Mouse (Mus musculus): Measurements from ENCODE around the gene Cracr2b. TPM values are rescaled to one million over a fixed set of nuclear protein-coding genes. Genes with fewer than 3 reads are reported as not detected.

The Cracr2b gene
- polyA plus RNA-seq, 1 experiment from 2014 or later, result 4.3 TPM

DNA sequence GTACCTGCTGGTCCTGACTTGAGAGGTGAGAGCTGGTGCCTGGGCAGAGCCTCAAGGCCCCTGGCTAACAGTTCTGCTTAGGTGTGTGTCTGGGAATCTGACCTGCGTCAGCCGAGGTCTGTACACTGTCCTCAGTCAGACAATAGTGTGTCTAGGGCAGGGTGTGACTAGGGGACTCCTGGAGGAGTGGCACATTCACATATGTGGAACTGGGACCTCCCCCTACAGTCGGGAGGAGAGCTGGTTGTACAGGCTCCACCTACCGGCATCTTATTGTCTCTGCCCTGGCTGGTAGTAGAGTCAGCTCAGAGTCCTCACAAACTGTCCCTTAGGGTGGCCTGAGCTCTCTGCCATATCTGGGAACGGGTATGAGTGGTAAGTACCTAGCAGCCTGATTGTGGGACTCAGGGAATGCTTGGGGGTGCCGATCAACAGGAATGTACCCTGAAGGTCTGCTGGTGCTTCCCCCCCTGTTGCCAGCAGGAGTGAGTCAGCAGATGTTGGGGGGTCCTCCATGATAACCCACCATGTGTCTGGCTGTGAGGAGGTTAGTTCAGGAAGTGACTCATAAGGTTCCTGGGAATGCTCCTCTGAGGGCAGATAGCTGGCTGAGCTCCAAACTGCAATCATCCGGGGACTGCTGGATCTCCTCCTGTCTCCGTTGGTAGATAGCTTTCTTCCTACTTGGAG, 7.8 kb downstream of the Cracr2b start:
- H3K9me3 ChIP-seq, result no peaks in the 10 kb centered on the region
- H3K27me3 ChIP-seq, result peaks cover 33% of the 10 kb centered on the region
- peak overlapping the region; percentile 60 for H3K4me3 ChIP-seq (replicated peaks)
- 21% methylated on average over 8 of the region's 8 CpGs for WGBS
- peaks cover 34% of the 10 kb centered on the region for H3K36me3 ChIP-seq (replicated peaks)
- ATAC-seq (ENCODE audit: low FRiP score), result peak; percentile 82
- H3K9ac ChIP-seq, result peak overlapping the region; percentile 71
- H3K27ac ChIP-seq, result peak overlapping the region; percentile 84
- peaks cover 46% of the 10 kb centered on the region for H3K4me1 ChIP-seq
- peak overlapping the region; percentile 65 for H3K4me2 ChIP-seq

- H3K4me2 ChIP-seq, result peak overlapping the region; percentile 65
- peaks cover 34% of the 10 kb centered on the region for H3K36me3 ChIP-seq (replicated peaks)
- peak overlapping the region; percentile 71; the same call in 1 of the 2 replicates for H3K9ac ChIP-seq
- peak overlapping the region; percentile 84 for H3K27ac ChIP-seq
- H3K4me1 ChIP-seq, result peaks cover 53% of the 10 kb centered on the region
- no peaks in the 10 kb centered on the region for H3K9me3 ChIP-seq
- peak overlapping the region; percentile 60 for H3K4me3 ChIP-seq (replicated peaks)
- no peak for ATAC-seq (ENCODE audit: low FRiP score)
- 79% methylated on average over 6 of the region's 6 CpGs for WGBS
- H3K27me3 ChIP-seq, result peaks cover 26% of the 10 kb centered on the region
Observed at GRCm38 (mm10) chr7:141469352-141469751, 8.5 kb downstream of the Cracr2b start.

- Histone ChIP-seq H3K27me3 (peaks cover 19% of the 10 kb centered on the region), H3K4me3 (replicated peaks) (no peak overlapping the region), H3K27ac (no peak overlapping the region), H3K36me3 (replicated peaks) (peaks cover 34% of the 10 kb centered on the region), H3K4me1 (peaks cover 49% of the 10 kb centered on the region), H3K9ac (no peak overlapping the region), H3K9me3 (no peaks in the 10 kb centered on the region), H3K4me2 (no peak overlapping the region)
- ATAC-seq (ENCODE audit: low FRiP score), result no peak
- WGBS, result 87% methylated on average over 18 of the region's 18 CpGs
Observed at GRCm38 (mm10) chr7:141469901-141470636, 9.2 kb downstream of the Cracr2b start.

DNA sequence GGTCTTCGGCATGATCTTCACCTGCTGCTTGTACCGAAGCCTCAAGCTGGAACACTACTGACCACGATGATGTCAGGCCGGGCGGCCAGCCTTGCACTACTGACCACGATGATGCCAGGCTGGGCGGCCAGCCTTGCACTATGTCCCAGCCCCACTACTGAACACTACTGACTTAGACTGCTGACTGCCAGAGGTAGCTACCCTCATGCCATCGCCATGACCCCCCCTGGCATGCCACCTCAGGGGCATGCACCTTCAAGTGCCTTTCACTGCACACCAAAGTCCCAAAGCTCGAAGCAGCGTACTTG, 9.7 kb downstream of the Cracr2b start:
- H3K4me3 ChIP-seq (replicated peaks), result no peak overlapping the region
- peaks cover 34% of the 10 kb centered on the region for H3K36me3 ChIP-seq (replicated peaks)
- H3K27ac ChIP-seq, result no peak overlapping the region
- H3K9ac ChIP-seq, result no peak overlapping the region
- H3K4me2 ChIP-seq, result no peak overlapping the region
- WGBS, result 96% methylated on average over 10 of the region's 10 CpGs
- H3K27me3 ChIP-seq, result peaks cover 16% of the 10 kb centered on the region
- no peak for ATAC-seq (ENCODE audit: low FRiP score)
- H3K4me1 ChIP-seq, result peaks cover 48% of the 10 kb centered on the region
- H3K9me3 ChIP-seq, result no peaks in the 10 kb centered on the region

DNA sequence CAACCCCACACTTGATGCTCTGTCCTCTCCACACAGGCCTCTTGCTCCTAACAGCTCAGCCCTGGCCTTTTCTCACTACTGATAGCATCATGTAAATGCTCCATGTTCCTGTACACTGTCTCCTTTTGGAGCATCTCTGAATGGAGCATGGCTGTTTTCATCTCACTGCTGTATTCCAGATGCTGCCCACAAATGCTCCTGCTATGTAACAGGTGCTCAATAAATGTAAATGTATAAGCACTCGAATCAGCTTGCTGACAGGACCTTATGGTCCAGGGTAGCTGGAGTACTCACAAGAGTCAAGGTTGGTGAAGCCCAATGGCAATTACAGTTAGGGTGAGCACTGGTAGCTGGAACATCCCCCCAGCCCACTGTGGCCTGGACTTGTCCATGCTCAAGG, 10.3 kb downstream of the Cracr2b start:
- Histone ChIP-seq H3K27ac (no peak overlapping the region), H3K27me3 (peaks cover 16% of the 10 kb centered on the region), H3K4me1 (peaks cover 54% of the 10 kb centered on the region), H3K36me3 (replicated peaks) (peaks cover 34% of the 10 kb centered on the region), H3K9me3 (no peaks in the 10 kb centered on the region), H3K9ac (no peak overlapping the region), H3K4me2 (no peak overlapping the region), H3K4me3 (replicated peaks) (no peak overlapping the region)
- 87% methylated on average over 1 of the region's 1 CpGs for WGBS
- no peak for ATAC-seq (ENCODE audit: low FRiP score)

DNA sequence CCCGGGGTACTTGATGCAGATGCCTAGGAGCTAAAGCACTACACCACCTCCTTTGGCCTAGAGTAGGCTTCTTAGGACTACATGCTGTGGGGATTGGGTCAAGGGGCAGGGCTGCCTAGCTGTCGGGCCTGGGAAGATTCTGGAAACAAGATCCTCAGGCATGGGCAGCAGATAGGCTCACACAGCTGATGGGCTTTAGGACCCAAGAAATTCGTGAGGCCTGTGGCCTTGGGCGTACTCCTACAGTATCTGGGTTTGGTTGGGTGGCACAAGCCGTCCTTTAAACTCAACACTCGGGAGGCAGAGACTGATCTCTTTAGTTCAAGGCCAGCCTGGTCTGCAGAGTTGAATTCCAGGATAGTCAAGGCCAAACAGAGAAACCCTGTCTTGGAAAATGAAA, 11.3 kb downstream of the Cracr2b start:
- Histone ChIP-seq H3K4me2 (no peak overlapping the region), H3K9me3 (no peaks in the 10 kb centered on the region), H3K9ac (no peak overlapping the region), H3K4me1 (peaks cover 58% of the 10 kb centered on the region), H3K4me3 (replicated peaks) (no peak overlapping the region), H3K27me3 (peaks cover 18% of the 10 kb centered on the region), H3K36me3 (replicated peaks) (peaks cover 34% of the 10 kb centered on the region), H3K27ac (no peak overlapping the region)
- ATAC-seq (ENCODE audit: low FRiP score), result no peak
- 82% methylated on average over 6 of the region's 6 CpGs for WGBS

DNA sequence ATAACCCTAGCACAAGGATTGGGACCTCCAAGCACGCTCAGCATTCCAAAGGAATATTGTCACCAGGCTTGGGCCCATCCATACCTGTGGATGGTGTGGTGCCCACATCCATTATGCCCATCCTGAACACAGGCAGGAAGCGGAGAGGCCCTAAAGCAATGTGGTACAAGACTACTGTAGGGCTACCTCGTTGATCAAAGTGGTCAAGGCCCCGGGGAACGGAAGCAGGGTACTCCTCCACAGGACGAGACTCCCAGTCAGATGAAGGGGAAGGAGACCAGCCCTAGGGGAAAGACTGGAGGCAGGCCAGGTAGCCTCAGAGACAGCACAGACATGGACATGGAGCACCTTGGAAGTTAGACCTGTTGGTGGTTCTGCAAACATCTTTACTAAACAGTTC, 11.9 kb downstream of the Cracr2b start:
- H3K27ac ChIP-seq, result no peak overlapping the region
- H3K9ac ChIP-seq, result no peak overlapping the region
- no peak overlapping the region for H3K4me3 ChIP-seq (replicated peaks)
- no peak overlapping the region for H3K4me2 ChIP-seq
- peaks cover 24% of the 10 kb centered on the region for H3K27me3 ChIP-seq
- no peaks in the 10 kb centered on the region for H3K9me3 ChIP-seq
- 88% methylated on average over 6 of the region's 6 CpGs for WGBS
- peaks cover 54% of the 10 kb centered on the region for H3K4me1 ChIP-seq
- peaks cover 34% of the 10 kb centered on the region for H3K36me3 ChIP-seq (replicated peaks)
- no peak for ATAC-seq (ENCODE audit: low FRiP score)

DNA sequence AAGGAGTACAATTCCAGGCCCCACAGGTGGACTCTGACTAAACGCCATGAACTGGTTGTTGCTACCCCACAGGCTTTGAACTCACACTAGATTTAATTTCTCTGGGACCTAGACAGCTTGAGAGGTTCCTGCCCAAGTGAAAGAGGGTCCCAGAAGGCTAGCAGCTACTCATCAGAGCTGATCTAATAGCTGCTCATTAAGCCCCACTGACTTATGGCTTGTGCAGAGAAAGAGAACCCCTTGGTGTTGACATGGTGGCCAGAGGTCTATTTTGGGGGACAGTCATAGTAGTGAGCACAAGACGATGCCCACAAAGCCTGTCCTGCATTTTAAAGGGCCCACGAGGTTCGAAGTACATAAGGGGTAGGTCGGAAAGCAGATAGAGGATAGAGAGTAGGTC, 13.3 kb downstream of the Cracr2b start:
- Histone ChIP-seq H3K9me3 (no peaks in the 10 kb centered on the region), H3K4me3 (replicated peaks) (peak overlapping the region; percentile 64), H3K9ac (peak overlapping the region; percentile 78), H3K27me3 (peaks cover 31% of the 10 kb centered on the region), H3K4me1 (peaks cover 40% of the 10 kb centered on the region), H3K27ac (no peak overlapping the region), H3K4me2 (peak overlapping the region; percentile 91), H3K36me3 (replicated peaks) (peaks cover 34% of the 10 kb centered on the region)
- 10% methylated on average over 5 of the region's 5 CpGs for WGBS
- no peak for ATAC-seq (ENCODE audit: low FRiP score)

- Histone ChIP-seq H3K9ac (peak within 1 kb of the TSS; percentile 78), H3K27ac (peak within 1 kb of the TSS; percentile 85), H3K4me2 (peak within 1 kb of the TSS; percentile 91), H3K9me3 (no peaks in the 10 kb centered on the region), H3K36me3 (replicated peaks) (peaks cover 25% of the 10 kb centered on the region), H3K4me1 (peaks cover 33% of the 10 kb centered on the region), H3K27me3 (peaks cover 34% of the 10 kb centered on the region), H3K4me3 (replicated peaks) (peak within 1 kb of the TSS; percentile 64)
- peak; percentile 84 for ATAC-seq (ENCODE audit: low FRiP score)
- WGBS, result under 1% methylated on average over 87 of the region's 87 CpGs
Observed at GRCm38 (mm10) chr7:141475011-141475804, 14.3 kb downstream of the Cracr2b start, which contains the start of the genes Polr2l and Tspan4. TSS of gene Polr2l (minus strand) at chr7:141475132. TSS of gene Tspan4 (plus strand) at chr7:141475240.

- peaks cover 19% of the 10 kb centered on the region for H3K36me3 ChIP-seq (replicated peaks)
- H3K4me3 ChIP-seq (replicated peaks), result peak overlapping the region; percentile 64
- no peak for ATAC-seq (ENCODE audit: low FRiP score)
- H3K27me3 ChIP-seq, result peaks cover 37% of the 10 kb centered on the region
- 2% methylated on average over 12 of the region's 12 CpGs for WGBS
- no peaks in the 10 kb centered on the region for H3K9me3 ChIP-seq
- H3K27ac ChIP-seq, result no peak overlapping the region
- peak overlapping the region; percentile 91 for H3K4me2 ChIP-seq
- H3K9ac ChIP-seq, result peak overlapping the region; percentile 78; the same call in 1 of the 2 replicates
- peaks cover 34% of the 10 kb centered on the region for H3K4me1 ChIP-seq
Observed at GRCm38 (mm10) chr7:141475805-141476158, 14.9 kb downstream of the Cracr2b start.

GRCm38 (mm10) chr7:141476226-141476980, 15.5 kb downstream of the Cracr2b start:
- Histone ChIP-seq H3K27me3 (peaks cover 37% of the 10 kb centered on the region), H3K9me3 (no peaks in the 10 kb centered on the region), H3K4me3 (replicated peaks) (peak overlapping the region; percentile 64), H3K9ac (peak overlapping the region; percentile 78), H3K4me2 (peak overlapping the region; percentile 91), H3K27ac (peak overlapping the region; percentile 54), H3K36me3 (replicated peaks) (peaks cover 13% of the 10 kb centered on the region), H3K4me1 (peaks cover 40% of the 10 kb centered on the region)
- no peak for ATAC-seq (ENCODE audit: low FRiP score)
- 5% methylated on average over 14 of the region's 17 CpGs for WGBS

Data from forebrain, embryonic 12.5 days (tissue).